Mouse (Mus musculus) layer of hippocampus, adult 18-20 months (tissue): Measurements from ENCODE around the gene Kat6b. TPM values are rescaled to one million over a fixed set of nuclear protein-coding genes. Genes with fewer than 3 reads are reported as not detected.
"Not testable (repeated sequence)": the region's sequence is repeated elsewhere in the genome, so short reads cannot be mapped to it uniquely, and the experiment has no call there.

Experiments
- DNase-seq, 2 experiments: peaks; one replicate each; pipeline ENCODE4 v3.0.0; 2022; ENCODE audit warnings: low spot score in 2 of 2
- total RNA-seq, 2 experiments: library from RNA; stranded (reverse); gene quantifications; 2 replicates each; pipeline ENCODE4 v1.2.3; 2021

Gene Kat6b
- total RNA-seq, 2 experiments from 2014 or later, result 106 to 120 TPM

GRCm38 (mm10) chr14:21484199-21484598 lies 3.0 kb downstream of the Kat6b start:
- no peak for DNase-seq

GRCm38 (mm10) chr14:21484693-21485092 lies 3.5 kb downstream of the Kat6b start:
- DNase-seq, result no peak

GRCm38 (mm10) chr14:21485961-21486520 lies 4.8 kb downstream of the Kat6b start:
- DNase-seq, result no peak

- not testable (repeated sequence) for DNase-seq
Measured at GRCm38 (mm10) chr14:21487135-21487534, 5.9 kb downstream of the Kat6b start.

- not testable (repeated sequence) for DNase-seq
Measured at GRCm38 (mm10) chr14:21488426-21489115, 7.3 kb downstream of the Kat6b start.

GRCm38 (mm10) chr14:21489116-21489485 lies 7.9 kb downstream of the Kat6b start:
- no peak for DNase-seq

GRCm38 (mm10) chr14:21490141-21490540 lies 8.9 kb downstream of the Kat6b start:
- DNase-seq, result no peak

GRCm38 (mm10) chr14:21498361-21498996 lies 17.2 kb downstream of the Kat6b start:
- no peak for DNase-seq

GRCm38 (mm10) chr14:21499011-21499581 lies 17.9 kb downstream of the Kat6b start:
- DNase-seq, result peak; percentile 39 to 45

- DNase-seq, result peak in 1 of 2 experiments; percentile 66
Measured at GRCm38 (mm10) chr14:21499631-21500153, 18.5 kb downstream of the Kat6b start.

GRCm38 (mm10) chr14:21500154-21501047 lies 19.2 kb downstream of the Kat6b start:
- DNase-seq, result peak; percentile 99 to 100

- DNase-seq, result no peak
Measured at GRCm38 (mm10) chr14:21501048-21501657, 19.9 kb downstream of the Kat6b start.

- DNase-seq, result no peak
Measured at GRCm38 (mm10) chr14:21505036-21505435, 23.8 kb downstream of the Kat6b start.

GRCm38 (mm10) chr14:21507046-21507445 lies 25.8 kb downstream of the Kat6b start:
- no peak for DNase-seq

- DNase-seq, result no peak
Measured at GRCm38 (mm10) chr14:21509111-21509905, 28.1 kb downstream of the Kat6b start.

- no peak for DNase-seq
Measured at GRCm38 (mm10) chr14:21511438-21511837, 30.2 kb downstream of the Kat6b start.

- DNase-seq, result peak in 1 of 2 experiments; percentile 55
Measured at GRCm38 (mm10) chr14:21515505-21515904, 34.3 kb downstream of the Kat6b start.

- no peak for DNase-seq
Measured at GRCm38 (mm10) chr14:21519307-21519706, 38.1 kb downstream of the Kat6b start.

- DNase-seq, result no peak
Measured at GRCm38 (mm10) chr14:21520496-21520895, 39.3 kb downstream of the Kat6b start.

GRCm38 (mm10) chr14:21521496-21521895 lies 40.3 kb downstream of the Kat6b start:
- not testable (repeated sequence) for DNase-seq
